Mouse (Mus musculus) brain, embryonic 14.5 days (tissue): ENCODE data around the gene Nudt3.

Experiments
- CTCF ChIP-seq: fragments of 200-500 bp; IDR thresholded peaks from 2 replicates; pipeline ENCODE4 v1.5.1; 2012; ENCODE audit warnings: inconsistent platforms, mild to moderate bottlenecking, moderate library complexity, borderline replicate concordance; ENCODE audit not compliant: insufficient read depth, insufficient read length; ENCODE audit errors: extremely low read depth
- POLR2A ChIP-seq: fragments of 200-500 bp; IDR thresholded peaks from 2 replicates; pipeline ENCODE4 v1.6.1; 2012; ENCODE audit warnings: mild to moderate bottlenecking, inconsistent platforms, borderline replicate concordance; ENCODE audit not compliant: poor library complexity, insufficient read depth, insufficient read length, severe bottlenecking; ENCODE audit errors: extremely low read depth

DNA sequence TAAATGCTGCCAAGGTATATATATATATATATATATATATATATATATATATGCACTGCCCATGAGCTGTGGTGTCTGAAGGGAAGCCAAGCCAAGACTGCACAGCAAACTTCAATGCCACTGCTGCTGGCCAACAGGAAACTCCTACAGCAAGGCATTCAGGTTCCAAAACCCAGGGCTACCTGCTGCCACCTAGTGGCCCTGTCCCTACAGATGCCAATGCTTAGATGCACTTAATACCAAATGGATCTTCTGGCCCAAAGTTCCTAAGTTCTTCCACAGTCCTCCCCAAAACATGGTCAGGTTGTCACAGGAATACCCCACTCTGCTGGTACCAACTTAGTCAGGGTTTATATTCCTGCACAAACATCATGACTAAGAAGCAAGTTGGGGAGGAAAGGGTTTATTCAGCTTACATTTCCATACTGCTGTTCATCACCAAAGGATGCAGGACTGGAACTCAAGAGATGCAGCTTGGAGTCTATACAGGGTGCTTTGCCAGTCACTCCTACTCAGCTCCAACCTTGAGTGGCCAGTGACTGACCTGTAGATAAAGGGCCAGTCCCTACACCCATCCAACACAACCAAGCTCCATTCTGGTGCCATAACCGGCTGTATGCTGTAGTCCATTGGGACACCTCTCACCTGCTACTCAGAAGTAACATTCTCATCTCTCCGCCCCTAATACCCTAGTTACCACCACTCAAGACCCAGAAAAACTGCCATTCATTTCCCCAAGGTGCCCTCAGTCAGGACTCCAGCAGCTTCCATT, 6.1 kb upstream of the Nudt3 start:
- TF ChIP-seq POLR2A: no peak
- peak; percentile 88 for TF ChIP-seq CTCF
